Mouse (Mus musculus) adrenal gland (tissue): ENCODE results near the gene Acin1.

Source experiments
- intact Hi-C: fragments of 180-260 bp; cut with DNase I; formaldehyde crosslinking; loops from one replicate; pipeline ENCODE4 v1.15.1; 2025

Gene Acin1

DNA sequence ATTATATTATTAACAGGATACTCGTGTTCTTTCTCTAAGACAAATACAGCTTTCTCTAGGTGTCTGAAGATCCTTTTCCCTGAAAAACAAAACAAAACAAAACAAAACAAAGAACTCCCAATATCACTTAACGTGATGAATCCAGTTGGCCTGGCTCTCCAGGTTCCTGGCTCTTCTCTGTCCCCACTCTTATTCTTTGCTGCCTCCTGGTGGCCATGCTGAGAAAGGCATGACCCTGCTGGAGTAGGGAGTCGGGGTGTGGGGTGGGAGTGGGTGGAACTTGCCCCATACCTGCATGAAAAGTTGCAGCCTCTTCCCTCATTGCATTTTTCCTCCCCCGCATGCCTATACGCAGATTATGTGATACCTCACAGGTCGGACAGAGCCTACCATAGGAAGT, 14.6 kb upstream of the Acin1 start:
- intact Hi-C loops = loop anchor here (5.0 kb wide), 1 partner anchor 34 kb away; no protein-coding TSS in a partner anchor

DNA sequence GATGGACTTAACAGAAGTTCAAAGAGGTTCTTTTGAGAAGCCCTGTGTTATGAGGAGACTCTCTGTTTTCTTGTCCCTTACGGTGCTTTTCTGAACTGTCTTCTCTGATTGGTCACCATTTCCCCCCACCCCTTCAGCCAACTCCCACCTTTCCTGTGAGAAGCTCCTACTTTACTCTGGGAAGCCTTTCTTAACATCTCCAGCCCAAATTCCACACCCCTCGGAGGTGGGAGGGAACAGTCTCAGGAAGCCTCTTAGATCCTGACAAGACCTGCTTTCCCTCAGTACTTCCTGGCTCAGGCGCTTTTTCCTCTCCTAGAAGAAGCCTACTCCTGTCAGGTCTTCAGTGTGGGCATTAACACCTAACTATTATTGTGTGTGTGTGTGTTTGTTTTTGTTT, 12.9 kb upstream of the Acin1 start:
- intact Hi-C loops = loop anchor here (1.0 kb wide), 1 partner anchor 49 kb away; no protein-coding TSS in a partner anchor

- intact Hi-C loops = loop anchor here (1.0 kb wide), 1 partner anchor 48 kb away; no protein-coding TSS in a partner anchor
Measured at GRCm38 (mm10) chr14:54698733-54699132, 12.0 kb upstream of the Acin1 start, which contains the start of gene Gm29776. Gene Gm29776, minus strand, starts transcription at chr14:54698833.

GRCm38 (mm10) chr14:54696752-54697151, 10.0 kb upstream of the Acin1 start:
- intact Hi-C loops = no loop called here

DNA sequence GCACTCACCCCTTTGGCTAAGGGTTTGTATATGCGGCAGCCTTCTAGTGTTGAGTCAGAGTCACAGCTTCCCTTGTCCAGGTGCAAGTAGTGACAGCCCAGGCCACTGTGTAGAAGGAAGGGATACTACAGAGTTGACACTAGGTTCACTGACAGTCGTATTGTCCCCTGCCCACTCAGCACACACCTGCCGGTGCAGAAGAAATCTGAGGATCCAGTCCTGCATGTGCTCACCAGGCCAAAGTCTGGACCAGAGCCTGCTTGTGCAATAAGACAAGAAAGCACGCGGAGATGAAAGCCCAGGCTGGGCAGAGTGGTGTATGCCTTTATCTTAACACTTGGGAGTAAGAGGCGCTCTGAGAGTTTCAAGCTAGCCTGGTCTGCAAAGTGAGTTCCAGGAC, 8.3 kb upstream of the Acin1 start:
- intact Hi-C loops = no loop called here

DNA sequence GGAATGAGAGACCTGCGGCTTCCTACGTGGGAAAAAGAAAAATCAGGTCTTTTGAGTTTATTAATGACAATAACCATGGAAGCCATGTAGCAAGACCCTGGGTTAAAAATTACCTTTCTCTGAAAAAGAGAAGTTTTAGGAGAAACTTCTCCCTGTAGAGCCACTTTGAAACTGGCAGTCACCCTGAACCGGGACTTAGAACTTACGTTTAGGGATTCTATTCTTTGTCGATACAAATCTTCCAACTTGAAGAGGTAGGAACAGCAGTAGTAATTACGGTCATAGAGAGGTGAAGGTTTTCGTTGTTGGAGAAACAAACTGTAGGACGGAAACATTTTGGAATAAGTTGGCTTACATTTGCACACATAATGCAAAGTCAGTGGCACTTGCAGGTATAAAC, 520 bp upstream of the Acin1 start:
- intact Hi-C loops = no loop called here

GRCm38 (mm10) chr14:54686063-54686521, 639 bp downstream of the Acin1 start, which contains the start of gene 1700123O20Rik:
Gene 1700123O20Rik, plus strand, starts transcription at chr14:54686216.
- intact Hi-C loops = no loop called here

DNA sequence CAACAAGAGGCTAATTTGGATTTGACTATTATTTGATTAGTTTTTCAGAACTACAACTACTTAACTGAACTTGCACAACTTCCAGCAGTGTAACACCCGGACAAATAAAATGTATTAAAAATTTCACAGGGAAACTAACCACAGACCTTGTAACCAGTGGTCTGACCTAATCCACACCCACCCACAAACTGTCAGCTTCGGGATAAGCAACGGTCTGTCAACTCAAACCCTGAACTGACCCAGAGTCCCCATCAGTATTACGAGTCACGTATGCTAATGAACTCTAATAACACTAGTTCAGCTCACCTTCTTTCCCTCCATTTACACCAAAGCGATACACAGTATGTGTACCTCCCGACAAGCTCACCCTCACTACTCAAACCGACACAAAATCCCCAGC, 1.3 kb downstream of the Acin1 start:
- intact Hi-C loops = no loop called here

DNA sequence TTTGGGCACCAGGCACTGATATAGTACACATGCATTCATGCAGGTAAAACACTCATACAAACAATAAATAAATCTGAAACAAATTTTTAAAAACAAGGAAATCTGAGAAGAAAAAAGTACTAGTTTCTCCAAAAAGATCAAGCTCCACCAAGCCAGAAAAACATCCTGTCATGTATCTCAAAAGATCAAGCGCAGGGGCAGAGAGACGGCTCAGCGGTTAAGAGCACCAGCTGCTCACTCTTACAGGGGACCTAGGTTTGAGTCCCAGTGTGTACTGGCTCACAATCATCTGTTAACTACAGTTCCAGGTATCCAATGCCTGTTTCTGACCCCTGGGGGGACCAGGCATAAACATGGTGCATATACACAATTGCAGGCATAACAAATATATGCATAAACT, 4.3 kb downstream of the Acin1 start:
- intact Hi-C loops = no loop called here

- intact Hi-C loops = no loop called here
Measured at GRCm38 (mm10) chr14:54678657-54679304, 8.0 kb downstream of the Acin1 start.

DNA sequence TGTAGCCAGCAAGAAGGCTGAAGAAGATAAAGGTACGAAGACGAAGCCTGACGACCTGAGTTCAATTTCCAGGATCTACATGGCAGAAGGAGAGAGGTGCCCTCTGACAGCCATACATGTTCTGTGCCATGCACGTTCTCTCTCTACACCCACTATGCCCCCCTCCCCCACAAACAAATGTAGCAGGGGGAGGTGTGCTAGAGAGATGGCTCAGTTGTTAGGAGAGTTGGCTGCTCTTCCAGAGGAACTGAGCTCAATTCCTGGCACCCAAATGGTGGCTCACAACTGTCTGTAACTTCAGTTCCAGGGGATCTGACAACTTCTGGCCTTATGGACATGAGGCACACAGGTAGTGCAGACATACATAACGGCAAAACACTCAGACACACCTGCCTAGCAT, 10.4 kb downstream of the Acin1 start:
- intact Hi-C loops = no loop called here

GRCm38 (mm10) chr14:54674317-54674716, 12.4 kb downstream of the Acin1 start:
- intact Hi-C loops = no loop called here

DNA sequence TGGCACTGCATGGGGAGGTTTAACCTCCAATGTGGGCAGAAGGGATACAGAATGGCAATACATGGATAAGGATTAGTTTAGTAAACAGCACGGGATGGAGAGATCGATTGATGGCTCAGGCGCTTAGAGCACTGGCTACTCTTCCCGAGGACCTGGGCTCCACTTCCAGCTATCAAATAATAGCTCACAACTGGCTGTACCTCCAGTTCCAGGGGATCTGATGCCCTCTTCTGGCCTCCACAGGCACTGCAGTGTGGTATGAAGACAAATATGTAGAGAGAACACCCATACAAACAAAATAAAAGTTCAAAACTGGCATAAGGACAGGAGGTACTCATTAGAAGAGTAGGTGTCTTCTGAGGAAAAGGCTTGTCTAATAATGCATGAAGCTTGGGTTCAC, 17.4 kb downstream of the Acin1 start:
- intact Hi-C loops = loop anchor here (5.0 kb wide), 1 partner anchor 33 kb away; no protein-coding TSS in a partner anchor

DNA sequence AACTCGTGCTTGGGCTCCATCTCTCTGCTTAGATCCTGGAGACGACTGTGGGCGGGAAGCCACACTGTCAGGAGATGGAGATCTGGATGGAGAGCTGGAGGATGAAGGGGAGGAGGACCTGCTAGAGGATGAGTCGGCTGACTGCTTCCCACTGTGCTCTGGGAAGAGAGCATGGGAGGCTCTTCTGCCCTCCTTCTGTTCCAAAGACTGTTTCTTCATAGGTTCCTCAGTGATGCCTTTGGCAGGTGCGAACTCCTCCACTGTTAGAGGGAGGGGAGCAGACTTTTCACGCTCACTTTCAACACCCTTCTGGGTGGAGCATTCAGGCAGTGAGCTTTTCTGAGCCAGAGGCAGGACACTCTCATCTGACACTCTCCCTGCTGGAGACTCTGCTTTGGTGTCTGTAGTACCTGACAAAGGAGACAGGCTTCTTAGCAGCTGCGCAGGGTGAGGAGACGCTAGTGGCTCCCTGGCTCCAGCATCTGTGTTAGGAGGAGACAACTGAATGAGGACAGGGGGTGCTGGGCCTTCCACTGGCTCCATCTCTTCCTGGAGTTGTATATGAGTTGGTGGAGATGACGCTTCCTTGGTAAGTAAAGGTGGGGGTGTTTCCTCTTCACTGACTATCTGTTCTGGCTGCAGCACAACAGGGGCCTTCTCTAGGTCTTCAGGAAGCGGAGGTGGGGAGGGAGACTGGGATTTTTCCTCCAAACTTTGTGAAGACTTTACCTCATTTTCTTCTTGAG, 22.1 kb downstream of the Acin1 start:
- intact Hi-C loops = loop anchor here (5.0 kb wide), 1 partner anchor 38 kb away; no protein-coding TSS in a partner anchor

DNA sequence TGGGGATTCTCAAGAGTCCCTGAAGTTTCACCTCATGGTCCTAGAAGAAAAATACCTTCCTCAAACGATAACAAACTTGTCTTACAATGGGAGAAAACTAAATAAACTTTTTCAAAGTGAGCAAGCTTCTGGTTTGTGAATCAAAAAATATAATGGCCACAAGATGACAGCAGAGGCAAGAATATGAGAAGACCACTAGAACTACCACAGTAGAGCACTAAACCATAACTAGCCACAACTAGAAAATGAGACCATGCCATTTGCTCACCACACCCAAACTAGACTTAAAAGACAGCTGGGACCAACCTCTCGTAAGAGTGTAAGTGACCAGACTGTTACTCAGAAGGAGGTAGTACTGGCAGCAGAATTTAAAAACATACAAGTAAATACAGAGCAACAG, 26.7 kb downstream of the Acin1 start:
- intact Hi-C loops = no loop called here

DNA sequence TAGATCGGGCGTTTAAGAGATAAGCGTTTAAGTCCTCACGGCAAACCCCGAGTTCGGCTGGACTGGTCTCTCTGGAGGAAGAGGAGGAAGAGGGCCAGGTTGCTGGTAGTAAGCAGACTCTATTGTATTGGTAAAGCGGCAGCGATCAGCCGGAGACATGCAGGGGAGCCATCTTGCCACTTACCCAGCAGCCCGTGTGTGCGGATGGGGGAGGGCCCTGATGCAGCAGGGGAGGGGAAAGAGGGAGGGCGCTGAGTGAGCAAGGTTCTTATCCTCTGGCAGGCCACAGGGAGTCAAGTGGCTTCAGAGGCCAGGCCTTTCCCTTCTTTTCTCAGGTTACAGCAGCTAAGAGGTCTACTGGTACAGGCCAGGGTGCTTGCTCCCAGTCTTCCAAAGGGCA, 33.2 kb downstream of the Acin1 start:
- intact Hi-C loops = no loop called here

- intact Hi-C loops = no loop called here
Measured at GRCm38 (mm10) chr14:54652787-54653186, 33.9 kb downstream of the Acin1 start.

- intact Hi-C loops = no loop called here
Measured at GRCm38 (mm10) chr14:54651556-54651955, 35.2 kb downstream of the Acin1 start.

DNA sequence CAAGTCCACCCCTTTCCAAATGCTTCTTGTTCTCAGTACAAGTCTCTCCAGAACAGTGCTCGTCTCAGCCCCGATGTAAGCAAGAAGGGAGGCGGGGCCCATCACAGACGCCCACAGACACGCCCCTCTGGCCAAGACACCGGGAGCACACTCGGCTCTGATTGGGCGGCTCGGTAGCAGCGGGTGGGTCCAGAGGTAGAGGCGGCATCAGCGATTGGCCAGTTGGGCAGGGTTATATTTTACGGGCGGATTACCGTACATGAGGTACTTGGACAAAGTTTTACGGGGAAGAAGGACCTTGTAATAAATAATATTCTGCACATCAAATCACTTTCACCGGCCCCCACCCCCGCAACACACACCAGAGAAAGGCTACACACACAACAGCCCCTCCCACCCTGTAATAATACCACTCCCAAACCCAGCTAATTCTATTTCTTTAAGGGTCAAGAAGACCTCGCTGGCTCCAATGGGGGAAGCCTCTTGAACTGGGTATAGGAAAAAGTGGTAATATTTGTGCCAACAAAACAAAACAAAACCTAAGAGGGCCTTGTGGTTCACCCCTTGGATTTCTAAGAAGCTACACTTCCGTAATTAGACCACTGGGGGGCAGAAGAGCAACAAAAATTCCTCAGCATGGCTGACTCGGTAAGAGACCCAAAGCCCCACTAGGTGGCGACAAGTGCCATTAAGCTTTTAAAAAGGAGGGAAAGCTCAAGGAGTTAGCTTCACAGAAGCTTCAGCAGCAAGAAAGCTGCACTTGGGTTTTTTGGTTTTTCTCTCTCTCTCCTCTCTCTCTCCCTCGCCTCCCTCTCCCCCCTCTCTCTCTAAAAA, 35.9 kb downstream of the Acin1 start:
- intact Hi-C loops = loop anchor here (1.0 kb wide), 1 partner anchor 48 kb away; no protein-coding TSS in a partner anchor

DNA sequence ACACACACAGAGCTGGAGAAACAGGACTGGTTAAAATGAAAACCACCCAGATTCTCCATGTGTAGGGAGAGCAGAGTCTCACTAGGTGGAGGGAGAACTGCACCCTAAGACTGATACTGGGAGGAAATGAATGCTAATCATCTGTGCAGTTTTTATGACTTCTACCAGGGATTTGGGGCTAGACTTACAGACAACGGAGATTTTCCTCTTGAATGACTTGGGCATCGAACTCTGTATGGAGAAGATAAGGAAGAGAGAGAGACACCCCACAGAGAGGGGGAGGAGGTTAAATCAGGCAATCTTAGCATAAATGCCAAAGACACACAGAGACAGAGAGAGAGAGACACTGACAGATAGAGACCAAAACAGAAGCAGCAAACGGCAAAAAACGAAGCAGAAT, 38.8 kb downstream of the Acin1 start:
- intact Hi-C loops = no loop called here

- intact Hi-C loops = no loop called here
Measured at GRCm38 (mm10) chr14:54646898-54647636, 39.7 kb downstream of the Acin1 start.
